Mouse (Mus musculus): ENCODE measurements around the gene Sipa1l1. TPM values are rescaled to one million over a fixed set of nuclear protein-coding genes. Genes with fewer than 3 reads are reported as not detected.

Gene Sipa1l1
- total and polyA plus RNA-seq, 3 experiments, result 13.6 to 36.7 (median 23.6) TPM

GRCm38 (mm10) chr12:82356476-82356875 is 187.4 kb downstream of the Sipa1l1 start:
- no peak overlapping the region for H3K4me2 ChIP-seq (ENCODE audit: insufficient read depth, low read depth, poor library complexity, severe bottlenecking)
- in situ Hi-C loops (cut with MboI; ENCODE audit: low pct_ligation_motif_present, low pct_unique_long_range_greater_than_20kb, low sequenced_read_pairs) (no loop called here), dilution Hi-C loops (cut with MboI; ENCODE audit: extremely low pct_ligation_motif_present, extremely low pct_unique_long_range_greater_than_20kb, low sequenced_read_pairs) (no loop called here)
- no peak for DNase-seq (ENCODE audit: extremely low read depth)
- peaks cover 7 to 31% of the 10 kb centered on the region in 2 experiments for H3K36me3 ChIP-seq (replicated peaks in 1 of 2; ENCODE audit: control insufficient read depth in 1 of 2, insufficient read depth in 1 of 2, low read length in 1 of 2)
- H3K79me2 ChIP-seq (replicated peaks; ENCODE audit: control insufficient read depth, extremely low read depth, insufficient read depth, poor library complexity, severe bottlenecking), result peaks cover 5% of the 10 kb centered on the region; the same call in 1 of the 2 replicates
- H3K4me3 ChIP-seq (replicated peaks in 1 of 3; ENCODE audit: low read depth in 2 of 3, low read length in 2 of 3, poor library complexity in 1 of 3), result no peak overlapping the region
- peaks cover 15 to 49% of the 10 kb centered on the region in 2 experiments for H3K4me1 ChIP-seq (ENCODE audit: control insufficient read depth in 1 of 2, insufficient read depth in 2 of 2)
- H3K9ac ChIP-seq (ENCODE audit: insufficient read depth, low read depth), result no peak overlapping the region
- no peak overlapping the region for H3K27ac ChIP-seq (ENCODE audit: insufficient read depth, low read depth)
- no peaks in the 10 kb centered on the region for H3K27me3 ChIP-seq (replicated peaks)
- H3K9me3 ChIP-seq (replicated peaks; ENCODE audit: low read length), result no peaks in the 10 kb centered on the region
- TF ChIP-seq USF2 (conservative IDR thresholded peaks at IDR 0.05; ENCODE audit: low read depth, low read length), result no peak
- no peak for TF ChIP-seq ELF1 (IDR thresholded peaks at IDR 0.05; ENCODE audit: low read depth, low read length)

- H3K27ac ChIP-seq (ENCODE audit: insufficient read depth, low read depth), result no peak overlapping the region
- peaks cover 12 to 40% of the 10 kb centered on the region in 2 experiments for H3K4me1 ChIP-seq (ENCODE audit: control insufficient read depth in 1 of 2, insufficient read depth in 2 of 2)
- peaks cover 7 to 38% of the 10 kb centered on the region in 2 experiments for H3K36me3 ChIP-seq (replicated peaks in 1 of 2; ENCODE audit: control insufficient read depth in 1 of 2, insufficient read depth in 1 of 2, low read length in 1 of 2)
- no peak overlapping the region for H3K9ac ChIP-seq (ENCODE audit: insufficient read depth, low read depth)
- dilution Hi-C loops (cut with MboI; ENCODE audit: extremely low pct_ligation_motif_present, extremely low pct_unique_long_range_greater_than_20kb, low sequenced_read_pairs) (no loop called here), in situ Hi-C loops (cut with MboI; ENCODE audit: low pct_ligation_motif_present, low pct_unique_long_range_greater_than_20kb, low sequenced_read_pairs) (no loop called here)
- no peak overlapping the region for H3K4me2 ChIP-seq (ENCODE audit: insufficient read depth, low read depth, poor library complexity, severe bottlenecking)
- H3K4me3 ChIP-seq (replicated peaks in 1 of 3; ENCODE audit: low read depth in 2 of 3, low read length in 2 of 3, poor library complexity in 1 of 3), result no peak overlapping the region
- H3K27me3 ChIP-seq (replicated peaks), result no peaks in the 10 kb centered on the region
- no peak for TF ChIP-seq ELF1 (IDR thresholded peaks at IDR 0.05; ENCODE audit: low read depth, low read length)
- no peaks in the 10 kb centered on the region for H3K9me3 ChIP-seq (replicated peaks; ENCODE audit: low read length)
- no peak for DNase-seq (ENCODE audit: extremely low read depth)
- peaks cover 5% of the 10 kb centered on the region; the same call in 1 of the 2 replicates for H3K79me2 ChIP-seq (replicated peaks; ENCODE audit: control insufficient read depth, extremely low read depth, insufficient read depth, poor library complexity, severe bottlenecking)
Measured at GRCm38 (mm10) chr12:82357431-82357830, 188.3 kb downstream of the Sipa1l1 start.

- Histone ChIP-seq H3K9me3 (replicated peaks; ENCODE audit: low read length) (no peaks in the 10 kb centered on the region), H3K79me2 (replicated peaks; ENCODE audit: control insufficient read depth, extremely low read depth, insufficient read depth, poor library complexity, severe bottlenecking) (no peaks in the 10 kb centered on the region), H3K27me3 (replicated peaks) (no peaks in the 10 kb centered on the region), H3K9ac (ENCODE audit: insufficient read depth, low read depth) (no peak overlapping the region), H3K4me1 (ENCODE audit: control insufficient read depth in 1 of 2, insufficient read depth in 2 of 2) (peaks cover 5 to 23% of the 10 kb centered on the region in 2 experiments), H3K4me3 (replicated peaks in 1 of 3; ENCODE audit: low read depth in 2 of 3, low read length in 2 of 3, poor library complexity in 1 of 3) (no peak overlapping the region), H3K27ac (ENCODE audit: insufficient read depth, low read depth) (no peak overlapping the region), H3K36me3 (replicated peaks in 1 of 2; ENCODE audit: control insufficient read depth in 1 of 2, insufficient read depth in 1 of 2, low read length in 1 of 2) (peaks cover 6 to 44% of the 10 kb centered on the region in 2 experiments), H3K4me2 (ENCODE audit: insufficient read depth, low read depth, poor library complexity, severe bottlenecking) (no peak overlapping the region)
- dilution Hi-C loops (cut with MboI; ENCODE audit: extremely low pct_ligation_motif_present, extremely low pct_unique_long_range_greater_than_20kb, low sequenced_read_pairs), result no loop called here
- DNase-seq (ENCODE audit: extremely low read depth), result no peak
- TF ChIP-seq TBP (conservative IDR thresholded peaks at IDR 0.05; ENCODE audit: low read depth, low read length), result no peak
- TF ChIP-seq ZC3H11A (IDR thresholded peaks at IDR 0.05; ENCODE audit: low read depth, low read length), result no peak
- no peak for TF ChIP-seq MAX (IDR thresholded peaks at IDR 0.05; ENCODE audit: low read length)
- no peak for TF ChIP-seq MAFK (IDR thresholded peaks at IDR 0.05; ENCODE audit: insufficient replicate concordance, low read length)
- no peak for TF ChIP-seq MYC (IDR thresholded peaks at IDR 0.05; ENCODE audit: low read depth, low read length)
- no peak for TF ChIP-seq USF1 (IDR thresholded peaks at IDR 0.05; ENCODE audit: low read depth, low read length)
- TF ChIP-seq E2F4 (IDR thresholded peaks at IDR 0.05; ENCODE audit: insufficient replicate concordance, low read depth, low read length), result no peak
- no peak for TF ChIP-seq HCFC1 (IDR thresholded peaks at IDR 0.05; ENCODE audit: low read depth, low read length)
- no peak for TF ChIP-seq JUND (conservative IDR thresholded peaks at IDR 0.05; ENCODE audit: low read depth, low read length)
- TF ChIP-seq RAD21 (IDR thresholded peaks at IDR 0.05; ENCODE audit: low read depth, low read length), result no peak
- TF ChIP-seq ZMIZ1 (IDR thresholded peaks at IDR 0.05; ENCODE audit: low read depth, low read length), result no peak
- TF ChIP-seq PAX5 (IDR thresholded peaks at IDR 0.05; ENCODE audit: low read length), result no peak
- no peak for TF ChIP-seq POLR2A (IDR thresholded peaks at IDR 0.05; ENCODE audit: low read depth, low read length)
- no peak for TF ChIP-seq USF2 (conservative IDR thresholded peaks at IDR 0.05; ENCODE audit: low read depth, low read length)
- TF ChIP-seq KAT2A (IDR thresholded peaks at IDR 0.05; ENCODE audit: insufficient replicate concordance, low read length), result no peak
- in situ Hi-C loops (cut with MboI; ENCODE audit: low pct_ligation_motif_present, low pct_unique_long_range_greater_than_20kb, low sequenced_read_pairs), result no loop called here
Measured at GRCm38 (mm10) chr12:82362796-82363195, 193.7 kb downstream of the Sipa1l1 start.
